Mouse (Mus musculus) kidney, embryonic 16.5 days (tissue): ENCODE measurements around the gene Mfsd5. TPM values are rescaled to one million over a fixed set of nuclear protein-coding genes. Genes with fewer than 3 reads are reported as not detected.

Experiments
- ATAC-seq: fragments of 200-750 bp; cut with Nextera tagmentation; 2 replicates; pipeline ENCODE4 v1.8.0; 2017; ENCODE audit warnings: moderate TSS enrichment; ENCODE audit not compliant: low FRiP score, low TSS enrichment
- H3K27ac ChIP-seq: fragments of 300-500 bp; sonication (generic); 2 replicates; pipeline ENCODE4 v1.5.1; 2014; ENCODE audit warnings: low read length
- H3K27me3 ChIP-seq: fragments of 300-500 bp; sonication (generic); 2 replicates; pipeline ENCODE4 v1.6.1; 2014; ENCODE audit warnings: low read length, control low read depth, mixed read lengths; ENCODE audit not compliant: insufficient read depth
- H3K36me3 ChIP-seq: fragments of 300-500 bp; sonication (generic); 2 replicates; pipeline ENCODE4 v1.6.1; 2014; ENCODE audit warnings: low read length, control low read depth, mixed read lengths; ENCODE audit not compliant: insufficient read depth
- H3K4me1 ChIP-seq: fragments of 300-500 bp; sonication (generic); 2 replicates; pipeline ENCODE4 v1.6.1; 2014; ENCODE audit warnings: low read length, control low read depth, mixed read lengths; ENCODE audit not compliant: insufficient read depth
- H3K4me2 ChIP-seq: fragments of 300-500 bp; sonication (generic); replicated peaks from 2 replicates; pipeline ENCODE4 v1.6.1; 2014; ENCODE audit warnings: low read depth, low read length
- H3K4me3 ChIP-seq: fragments of 300-500 bp; sonication (generic); 2 replicates; pipeline ENCODE4 v1.5.1; 2014; ENCODE audit warnings: mild to moderate bottlenecking, low read length
- H3K9ac ChIP-seq: fragments of 300-500 bp; sonication (generic); replicated peaks from 2 replicates; pipeline ENCODE4 v1.6.1; 2014; ENCODE audit warnings: low read length
- H3K9me3 ChIP-seq: fragments of 300-500 bp; sonication (generic); 2 replicates; pipeline ENCODE4 v1.6.1; 2016; ENCODE audit warnings: low read length, control low read depth
- WGBS: fragments of 180-500 bp; shearing (Covaris S2); extraction: QIAGEN DNeasy Blood & Tissue Kit; methylation state at CpG from one replicate; pipeline ENCODE4 v1.1.7; 2014; 5-methylcytosine and 5-hydroxymethylcytosine counted together
- polyA plus RNA-seq: library from polyadenylated mRNA; unstranded; fragments of >200 nt; fragmentation: Nextera tagmentation; extraction: Ambion mirVana; gene quantifications from 2 replicates; pipeline ENCODE4 v1.2.1, GENCODE M21; 2015

Mfsd5 gene
- polyA plus RNA-seq, 1 experiment from 2014 or later: 78.8 TPM

DNA sequence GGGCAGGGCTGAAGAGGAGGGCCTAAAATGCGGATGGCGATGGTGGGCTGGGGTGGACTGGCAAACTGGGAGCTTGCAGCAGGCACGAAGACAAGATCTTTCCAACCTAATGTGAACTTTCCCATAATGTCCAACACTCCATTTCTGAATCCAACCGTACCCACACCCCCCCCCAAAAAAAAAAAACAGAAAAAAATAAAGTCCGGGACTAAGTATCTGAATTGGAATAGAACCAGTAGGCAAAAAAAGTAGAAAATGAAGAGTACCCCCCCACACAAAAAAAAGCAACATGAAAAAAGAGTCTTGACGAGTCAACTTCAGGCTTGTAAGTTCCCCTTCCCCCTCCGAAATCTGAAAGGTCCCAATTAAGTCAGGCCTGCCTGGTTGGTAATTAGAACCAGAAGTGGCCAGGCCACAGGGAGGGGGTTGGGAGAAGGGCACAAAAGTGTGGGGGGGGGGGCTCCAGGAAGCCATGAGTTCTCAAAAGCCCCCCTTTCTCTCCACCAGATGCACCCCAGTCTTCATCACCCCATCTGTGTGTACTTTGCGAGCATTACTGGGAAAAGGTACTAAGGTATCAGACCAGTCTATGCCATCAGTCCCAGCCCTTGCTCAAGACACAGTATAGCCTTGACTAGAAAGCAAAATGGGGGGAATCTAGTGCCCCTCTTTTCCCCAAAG is 31.0 kb upstream of the Mfsd5 start:
- Histone ChIP-seq H3K9me3 (no peaks in the 10 kb centered on the region), H3K27ac (peak overlapping the region; percentile 99), H3K4me2 (peak overlapping the region; percentile 98), H3K4me3 (peak overlapping the region; percentile 71), H3K4me1 (peaks cover 46% of the 10 kb centered on the region), H3K36me3 (peaks cover 4% of the 10 kb centered on the region; the same call in 1 of the 2 replicates), H3K9ac (peak overlapping the region; percentile 84), H3K27me3 (no peaks in the 10 kb centered on the region)
- ATAC-seq: no peak
- whole genome bisulfite sequencing: 12% methylated on average over 8 of the region's 8 CpGs

DNA sequence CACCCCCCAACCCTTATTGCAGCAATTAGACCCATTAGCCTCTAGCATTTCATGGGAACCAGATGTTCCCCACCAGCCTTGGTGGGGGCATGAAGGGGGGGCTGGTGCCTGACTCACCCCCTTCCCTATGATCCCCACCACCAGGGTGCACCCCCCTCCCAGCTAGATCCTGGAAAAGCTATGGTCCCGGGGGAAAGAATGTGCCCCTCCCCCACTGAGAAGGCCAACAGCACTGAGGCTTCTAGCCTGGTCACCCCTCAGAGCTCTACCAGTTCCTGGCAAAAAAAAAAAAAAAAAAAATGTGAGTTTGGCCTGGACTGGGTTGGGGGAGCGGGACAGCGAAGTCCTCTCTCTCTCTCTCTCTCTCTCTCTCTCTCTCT is 30.5 kb upstream of the Mfsd5 start:
- peaks cover 41% of the 10 kb centered on the region for H3K4me1 ChIP-seq
- peak overlapping the region; percentile 98 for H3K4me2 ChIP-seq
- peak overlapping the region; percentile 60 for H3K9ac ChIP-seq
- ATAC-seq: no peak
- H3K27ac ChIP-seq: peak overlapping the region; percentile 99
- H3K4me3 ChIP-seq: peak overlapping the region; percentile 26
- peaks cover 4% of the 10 kb centered on the region; the same call in 1 of the 2 replicates for H3K36me3 ChIP-seq
- no peaks in the 10 kb centered on the region for H3K9me3 ChIP-seq
- 0% methylated on average over 1 of the region's 3 CpGs for WGBS
- no peaks in the 10 kb centered on the region for H3K27me3 ChIP-seq

DNA sequence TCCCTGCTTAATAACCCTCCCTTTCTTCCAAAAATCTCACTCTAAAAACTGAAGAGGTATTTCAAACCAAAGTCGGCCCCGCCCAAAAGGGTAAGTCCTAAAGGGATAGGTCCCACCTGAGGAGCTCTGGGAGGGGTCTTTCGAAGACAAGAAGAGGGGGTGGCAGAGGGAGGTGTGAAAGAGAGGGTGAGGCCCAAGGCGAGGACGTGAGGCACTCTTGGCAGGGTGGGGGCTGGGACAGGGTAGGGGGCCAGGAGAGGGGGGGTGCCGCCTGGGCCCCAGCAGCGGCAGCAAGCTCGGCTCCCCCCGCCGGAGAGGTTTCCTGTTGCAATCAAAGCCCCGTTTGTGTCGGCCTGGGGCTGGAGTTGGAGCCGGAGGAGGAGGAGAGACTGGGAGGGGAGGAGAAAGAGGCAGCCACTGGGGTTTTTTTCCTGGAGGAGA is 30.0 kb upstream of the Mfsd5 start:
- 0% methylated on average over 13 of the region's 13 CpGs for WGBS
- peaks cover 4% of the 10 kb centered on the region; the same call in 1 of the 2 replicates for H3K36me3 ChIP-seq
- H3K4me1 ChIP-seq: peaks cover 36% of the 10 kb centered on the region
- peak overlapping the region; percentile 98 for H3K4me2 ChIP-seq
- H3K27ac ChIP-seq: peak overlapping the region; percentile 99
- H3K4me3 ChIP-seq: peak overlapping the region; percentile 26
- no peak for ATAC-seq
- H3K9ac ChIP-seq: peak overlapping the region; percentile 60
- H3K27me3 ChIP-seq: no peaks in the 10 kb centered on the region
- H3K9me3 ChIP-seq: no peaks in the 10 kb centered on the region

DNA sequence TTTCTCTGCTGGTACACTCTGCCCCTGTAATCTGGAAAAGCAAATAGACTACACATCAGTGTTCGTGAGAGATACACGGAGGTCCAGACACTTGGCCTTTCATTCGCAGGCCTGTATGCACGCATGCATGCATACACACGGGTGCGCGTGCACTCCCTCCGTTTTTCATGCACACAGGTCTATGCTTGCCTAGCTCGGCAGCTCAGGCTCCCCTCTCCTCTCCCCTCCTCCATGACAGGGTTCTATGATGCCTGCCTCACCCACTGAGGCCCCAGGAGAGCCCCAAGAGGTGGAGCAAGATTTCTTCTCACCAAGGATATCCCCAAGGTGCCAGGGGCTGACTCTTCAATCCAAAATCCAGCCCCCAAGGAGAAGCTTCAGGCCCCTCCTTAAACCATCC is 29.3 kb upstream of the Mfsd5 start:
- H3K4me2 ChIP-seq: peak overlapping the region; percentile 98
- peak overlapping the region; percentile 60; the same call in 1 of the 2 replicates for H3K9ac ChIP-seq
- H3K27me3 ChIP-seq: no peaks in the 10 kb centered on the region
- H3K9me3 ChIP-seq: no peaks in the 10 kb centered on the region
- H3K4me3 ChIP-seq: no peak overlapping the region
- WGBS: 45% methylated on average over 9 of the region's 9 CpGs
- no peak for ATAC-seq
- H3K4me1 ChIP-seq: peaks cover 30% of the 10 kb centered on the region
- H3K27ac ChIP-seq: peak overlapping the region; percentile 99
- peaks cover 4% of the 10 kb centered on the region; the same call in 1 of the 2 replicates for H3K36me3 ChIP-seq

- no peak for ATAC-seq
- no peaks in the 10 kb centered on the region for H3K27me3 ChIP-seq
- H3K27ac ChIP-seq: no peak overlapping the region
- WGBS: 69% methylated on average over 5 of the region's 5 CpGs
- no peak overlapping the region for H3K4me2 ChIP-seq
- peaks cover 4% of the 10 kb centered on the region; the same call in 1 of the 2 replicates for H3K36me3 ChIP-seq
- H3K4me3 ChIP-seq: no peak overlapping the region
- H3K9ac ChIP-seq: no peak overlapping the region
- H3K4me1 ChIP-seq: peaks cover 30% of the 10 kb centered on the region
- H3K9me3 ChIP-seq: no peaks in the 10 kb centered on the region
Measured at GRCm38 (mm10) chr15:102250521-102250920, 28.7 kb upstream of the Mfsd5 start.

DNA sequence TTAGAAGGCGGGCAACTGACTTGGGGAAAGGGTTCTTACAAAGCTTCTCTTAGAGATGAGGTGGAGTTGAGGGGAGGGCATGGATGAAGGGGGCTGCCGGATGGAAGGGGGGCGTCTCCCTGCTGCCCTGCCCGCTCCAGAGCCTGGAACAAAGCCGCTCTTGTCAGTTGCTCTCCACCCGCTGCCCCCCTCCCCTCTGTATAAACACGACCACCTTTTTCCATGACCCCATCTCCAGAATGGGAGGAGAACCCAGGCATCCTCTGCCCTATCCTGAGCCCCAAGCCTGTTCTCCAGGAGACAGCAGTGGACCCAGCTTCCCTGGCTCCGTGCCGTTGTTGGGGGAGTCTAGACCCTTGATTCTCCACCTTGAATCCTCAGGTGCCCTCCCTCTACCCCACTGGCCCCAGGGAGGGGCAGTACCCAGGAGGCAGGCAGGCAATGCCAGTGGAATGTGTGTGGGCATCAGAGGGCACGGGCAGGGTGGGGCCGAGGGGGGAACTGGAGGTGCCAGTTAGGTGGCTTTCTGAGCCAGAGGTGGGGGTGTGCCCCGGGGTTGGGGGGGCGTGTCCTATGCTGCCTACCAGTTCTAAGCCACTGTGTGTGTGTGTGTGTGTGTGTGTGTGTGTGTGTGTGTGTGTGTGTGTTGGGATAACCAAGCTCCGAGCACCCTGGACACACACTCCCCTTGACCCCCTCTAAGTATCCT is 23.6 kb upstream of the Mfsd5 start:
- H3K9ac ChIP-seq: peak overlapping the region; percentile 67; the same call in 1 of the 2 replicates

DNA sequence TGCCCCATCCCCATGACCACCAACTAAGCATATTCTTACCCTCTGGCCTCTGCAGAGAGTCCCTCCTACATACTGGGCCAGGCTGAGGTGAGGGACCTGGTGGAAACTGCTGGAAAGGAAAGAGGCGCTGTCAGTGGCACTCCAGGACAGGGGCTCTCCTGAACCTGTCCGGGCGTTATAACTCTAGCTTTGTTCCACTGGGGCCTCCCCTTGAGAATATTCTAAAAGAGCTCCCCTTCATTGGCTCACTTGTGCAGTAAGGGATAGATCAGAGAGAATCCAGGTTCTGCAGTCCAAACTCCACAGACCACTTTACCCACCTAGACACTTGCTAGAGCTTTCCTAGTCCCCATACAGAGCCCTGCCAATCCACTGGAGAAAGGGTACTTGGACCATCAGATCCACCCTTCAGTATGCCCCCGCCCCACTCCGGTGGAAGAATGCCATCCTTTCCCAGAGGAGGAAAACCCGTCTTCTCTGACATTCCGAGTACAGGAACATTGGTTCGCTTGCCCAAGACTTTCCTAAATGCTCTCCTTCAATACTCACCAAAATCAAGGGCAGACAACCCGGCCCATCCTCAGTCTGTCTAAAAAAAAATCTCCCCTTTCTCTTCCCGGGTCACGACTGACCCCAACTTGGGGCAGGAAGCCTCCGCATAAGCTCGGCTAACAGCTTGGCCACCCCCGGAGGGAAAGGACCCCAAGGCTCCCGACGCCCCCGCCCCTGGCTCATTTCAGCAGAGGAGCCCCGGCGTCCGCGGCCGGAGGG is 22.6 kb upstream of the Mfsd5 start:
- no peaks in the 10 kb centered on the region for H3K27me3 ChIP-seq
- WGBS: 9% methylated on average over 22 of the region's 22 CpGs
- ATAC-seq: no peak
- peak overlapping the region; percentile 55 for H3K4me3 ChIP-seq
- no peaks in the 10 kb centered on the region for H3K9me3 ChIP-seq
- peak overlapping the region; percentile 92 for H3K4me2 ChIP-seq
- H3K4me1 ChIP-seq: peaks cover 38% of the 10 kb centered on the region
- H3K36me3 ChIP-seq: peaks cover 4% of the 10 kb centered on the region; the same call in 1 of the 2 replicates
- H3K27ac ChIP-seq: peak overlapping the region; percentile 37
- peak overlapping the region; percentile 67 for H3K9ac ChIP-seq

More for the DNA sequence above, 23.6 kb upstream of the Mfsd5 start:
- 60% methylated on average over 14 of the region's 14 CpGs for WGBS
- Histone ChIP-seq H3K4me1 (peaks cover 38% of the 10 kb centered on the region), H3K4me2 (peak overlapping the region; percentile 92), H3K36me3 (peaks cover 4% of the 10 kb centered on the region; the same call in 1 of the 2 replicates), H3K9me3 (no peaks in the 10 kb centered on the region), H3K27ac (no peak overlapping the region), H3K4me3 (peak overlapping the region; percentile 23), H3K27me3 (no peaks in the 10 kb centered on the region)
- ATAC-seq: no peak

- peak within 1 kb of the TSS; percentile 67 for H3K9ac ChIP-seq
- peak within 1 kb of the TSS; percentile 37 for H3K27ac ChIP-seq
- peak; percentile 60 for ATAC-seq
Measured at GRCm38 (mm10) chr15:102257202-102258075, 21.8 kb upstream of the Mfsd5 start, which contains the start of gene Rarg. Gene Rarg (minus strand): TSS chr15:102257517.

DNA sequence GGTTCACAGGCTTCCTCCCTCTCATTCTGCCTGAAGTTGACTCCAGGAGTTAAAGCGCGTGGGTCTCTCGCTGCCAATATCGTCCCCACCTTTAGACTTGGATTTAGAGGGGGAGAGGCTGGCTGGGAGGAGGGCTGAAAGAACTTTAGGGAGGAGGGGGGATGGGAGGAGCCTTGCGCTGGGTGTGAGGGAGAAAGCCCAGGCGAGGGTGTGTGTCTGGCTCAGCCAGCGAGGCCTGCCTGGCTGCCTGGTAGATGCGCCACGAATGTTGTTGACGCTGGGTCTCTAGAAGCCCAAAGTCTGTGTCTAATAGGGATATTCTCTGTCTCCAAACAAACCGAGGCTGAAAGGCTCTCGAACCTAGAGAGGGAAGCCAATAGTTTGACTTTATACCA is 21.2 kb upstream of the Mfsd5 start:
- ATAC-seq: peak; percentile 53; the same call in 1 of the 2 replicates
- Histone ChIP-seq H3K27me3 (no peaks in the 10 kb centered on the region), H3K4me3 (peak overlapping the region; percentile 55), H3K4me1 (peaks cover 44% of the 10 kb centered on the region), H3K4me2 (peak overlapping the region; percentile 92), H3K27ac (peak overlapping the region; percentile 37), H3K9ac (peak overlapping the region; percentile 67), H3K36me3 (no peaks in the 10 kb centered on the region), H3K9me3 (no peaks in the 10 kb centered on the region)
- 15% methylated on average over 12 of the region's 12 CpGs for WGBS

More at GRCm38 (mm10) chr15:102257202-102258075, 21.8 kb upstream of the Mfsd5 start, which contains the start of gene Rarg:
- H3K4me2 ChIP-seq: peak within 1 kb of the TSS; percentile 92
- peak within 1 kb of the TSS; percentile 55 for H3K4me3 ChIP-seq
- peaks cover 41% of the 10 kb centered on the region for H3K4me1 ChIP-seq
- 2% methylated on average over 39 of the region's 46 CpGs for WGBS
- no peaks in the 10 kb centered on the region for H3K27me3 ChIP-seq
- H3K36me3 ChIP-seq: peaks cover under 1% of the 10 kb centered on the region; the same call in 1 of the 2 replicates
- no peaks in the 10 kb centered on the region for H3K9me3 ChIP-seq
